Mouse (Mus musculus): Measurements from ENCODE around the gene Srm.

DNA sequence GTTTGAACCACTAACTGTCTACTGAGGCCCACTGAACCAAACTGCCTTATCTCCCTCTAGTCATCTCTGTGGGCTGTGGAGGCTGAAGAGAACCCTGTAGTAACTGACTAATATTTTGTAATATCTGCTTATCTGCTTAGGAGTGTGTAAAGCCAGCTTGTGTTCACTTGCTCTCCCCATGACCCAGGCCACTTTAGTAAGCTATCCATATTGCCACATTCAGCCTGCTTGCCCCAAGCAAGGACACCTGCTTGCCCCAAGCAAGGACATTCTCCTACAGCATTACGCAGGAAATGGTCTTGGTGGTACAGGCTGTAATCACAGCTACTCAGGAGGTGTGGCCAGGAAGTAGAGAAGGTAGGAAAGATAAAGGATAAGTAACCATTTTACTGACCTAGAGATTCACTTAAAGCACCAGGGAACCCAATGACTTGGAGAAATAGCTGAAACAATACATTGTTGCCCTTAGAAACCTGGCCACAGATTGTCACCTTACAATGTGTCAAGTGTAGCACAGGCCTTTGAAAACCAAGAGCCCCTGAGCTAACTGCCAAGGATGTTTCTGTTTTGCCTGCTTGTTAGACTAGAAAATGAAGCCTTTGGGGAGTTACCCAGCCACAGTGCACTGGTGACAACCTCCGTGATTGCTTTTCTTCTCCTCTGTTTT lies 42.2 kb downstream of the Srm start:
- TF ChIP-seq CTCF (IDR thresholded peaks at IDR 0.05; ENCODE audit: low read depth, low read length) (no peak), POLR2A (IDR thresholded peaks at IDR 0.05; ENCODE audit: borderline replicate concordance, low read depth, low read length) (no peak)

Measured in bone marrow macrophage, adult 2 months (primary cell).